Mouse (Mus musculus): ENCODE data around the gene Enoph1.

GRCm38 (mm10) chr5:100102395-100102794 lies 62.6 kb downstream of the Enoph1 start:
- TF ChIP-seq CTCF (conservative IDR thresholded peaks at IDR 0.05; ENCODE audit: low read length) (no peak), NANOG (IDR thresholded peaks at IDR 0.05; ENCODE audit: borderline replicate concordance, low read length) (no peak), POU5F1 (IDR thresholded peaks at IDR 0.05; ENCODE audit: borderline replicate concordance, low read length) (no peak)

Measured in E14TG2a.4 (cell line).